In the genomic region with DNA sequence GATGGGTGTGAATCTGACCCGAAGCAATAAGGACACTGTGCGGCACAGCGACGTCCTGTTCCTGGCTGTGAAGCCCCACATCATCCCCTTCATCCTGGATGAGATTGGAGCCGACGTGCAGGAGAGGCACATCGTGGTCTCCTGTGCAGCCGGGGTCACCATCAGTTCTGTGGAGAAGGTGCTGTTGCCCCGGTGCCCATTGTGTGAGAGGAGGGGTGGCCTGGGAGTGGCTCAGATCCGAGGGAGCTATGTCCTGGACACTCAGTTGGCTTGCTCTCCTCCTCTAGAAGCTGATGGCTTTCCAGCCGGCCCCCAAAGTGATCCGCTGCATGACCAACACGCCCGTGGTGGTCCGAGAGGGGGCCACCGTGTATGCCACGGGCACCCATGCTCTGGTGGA, we compare ENCODE assay signal across 11 mouse cellular contexts. TPM values are rescaled to one million over a fixed set of nuclear protein-coding genes. Genes with fewer than 3 reads are reported as not detected.
DNase-seq lines count a peak whose midpoint lies in the region; ATAC-seq and TF ChIP-seq lines count a peak whose summit lies in the region.
"Had no signal": no experiment of that assay in that cellular context is flagged by ENCODE, and none has a peak within 500 bp of the region (broad histone marks: within the 10 kb centered on the region; RNA-seq: fewer than 3 reads in every experiment).

No protein-coding gene starts in this region.

- no peak for ATAC-seq in hindbrain, embryonic 11.5 days (ENCODE audit: low FRiP score)
- no peak for ATAC-seq in liver, embryonic 16.5 days (ENCODE audit: low read depth)

- H3K4me1 ChIP-seq in heart, embryonic 10.5 days: peaks cover 26% of the 10 kb centered on the region
- H3K4me1 ChIP-seq in ES-E14 (ENCODE audit: control insufficient read depth in 2 of 2, insufficient read depth in 2 of 2, low read length in 2 of 2, poor library complexity in 1 of 2): peaks cover 6 to 26% of the 10 kb centered on the region in 2 experiments; a peak in 3 of 4 replicates
- peaks cover 4% of the 10 kb centered on the region; the same call in 1 of the 2 replicates for H3K4me1 ChIP-seq in hindbrain, embryonic 11.5 days (replicated peaks; ENCODE audit: control insufficient read depth, insufficient read depth, low read length)
- peaks cover 50% of the 10 kb centered on the region for H3K4me1 ChIP-seq in liver, embryonic 16.5 days (ENCODE audit: control insufficient read depth, low read depth, low read length)

- peak overlapping the region; percentile 73; the same call in 1 of the 2 replicates for H3K4me3 ChIP-seq in heart, embryonic 10.5 days
- peak overlapping the region; percentile 81 to 87 for H3K4me3 ChIP-seq in ES-E14 (ENCODE audit: insufficient read depth in 1 of 2, low read depth in 1 of 2, low read length in 2 of 2, poor library complexity in 1 of 2, severe bottlenecking in 1 of 2)
- H3K4me3 ChIP-seq in hindbrain, embryonic 11.5 days (ENCODE audit: low read depth, low read length): peak overlapping the region; percentile 88; the same call in 1 of the 2 replicates
- peak overlapping the region; percentile 96 for H3K4me3 ChIP-seq in liver, embryonic 16.5 days (ENCODE audit: low read depth, low read length)

- H3K9me3 ChIP-seq in heart, embryonic 10.5 days: no peaks in the 10 kb centered on the region
- no peaks in the 10 kb centered on the region for H3K9me3 ChIP-seq in ES-E14 (ENCODE audit: control insufficient read depth, insufficient read depth, low read depth, low read length)
- no peaks in the 10 kb centered on the region for H3K9me3 ChIP-seq in hindbrain, embryonic 11.5 days (ENCODE audit: control insufficient read depth, low read length)
- H3K9me3 ChIP-seq in liver, embryonic 16.5 days (replicated peaks; ENCODE audit: control insufficient read depth, low read length): no peaks in the 10 kb centered on the region

- intact Hi-C loops in left cerebral cortex, postnatal 4 days (cut with DNase I): loop anchor here (10.0 kb wide), 1 partner anchor 189 kb away; no protein-coding TSS in a partner anchor

- peak overlapping the region; percentile 16 for H3K9ac ChIP-seq in ES-E14 (ENCODE audit: insufficient read depth, low read depth, low read length, poor library complexity, severe bottlenecking)
- H3K9ac ChIP-seq in hindbrain, embryonic 11.5 days (ENCODE audit: low read depth, low read length): 0 out of 2 replicates have a peak overlapping the region, but pooled peaks have one; percentile 12
- peak overlapping the region; percentile 95; the same call in 1 of the 2 replicates for H3K9ac ChIP-seq in liver, embryonic 16.5 days (ENCODE audit: low read depth, low read length)

- in situ Hi-C loops in ES-E14 (cut with MboI; ENCODE audit: low sequenced_read_pairs in 2 of 2, unreplicated experiment in 2 of 2): no loop called here

- H3K27me3 ChIP-seq in heart, embryonic 10.5 days (ENCODE audit: insufficient read depth, poor library complexity, severe bottlenecking): no peaks in the 10 kb centered on the region
- H3K27me3 ChIP-seq in hindbrain, embryonic 11.5 days (ENCODE audit: control insufficient read depth, insufficient read depth, low read length): no peaks in the 10 kb centered on the region
- no peaks in the 10 kb centered on the region for H3K27me3 ChIP-seq in liver, embryonic 16.5 days (ENCODE audit: control insufficient read depth, insufficient read depth, low read depth, low read length)

- peak overlapping the region; percentile 91; the same call in 1 of the 2 replicates for H3K4me2 ChIP-seq in hindbrain, embryonic 11.5 days (replicated peaks; ENCODE audit: low read depth, low read length)
- peak overlapping the region; percentile 97 for H3K4me2 ChIP-seq in liver, embryonic 16.5 days (ENCODE audit: low read depth, low read length)

- WGBS in heart, embryonic 10.5 days: 90% methylated on average over 17 of the region's 17 CpGs
- 95% methylated on average over 17 of the region's 17 CpGs for WGBS in hindbrain, embryonic 11.5 days
- 91% methylated on average over 17 of the region's 17 CpGs for WGBS in liver, embryonic 16.5 days (ENCODE audit: insufficient replicate concordance)

- H3K36me3 ChIP-seq in heart, embryonic 10.5 days: peaks cover 32% of the 10 kb centered on the region
- peaks cover 34% of the 10 kb centered on the region for H3K36me3 ChIP-seq in ES-E14 (ENCODE audit: control insufficient read depth, insufficient read depth, low read length, poor library complexity, severe bottlenecking)
- no peaks in the 10 kb centered on the region for H3K36me3 ChIP-seq in hindbrain, embryonic 11.5 days (ENCODE audit: control insufficient read depth, insufficient read depth, low read length)
- peaks cover 27% of the 10 kb centered on the region for H3K36me3 ChIP-seq in liver, embryonic 16.5 days (ENCODE audit: control insufficient read depth, insufficient read depth)

- 0 out of 2 replicates have a peak overlapping the region, but pooled peaks have one; percentile 23 for H3K27ac ChIP-seq in heart, embryonic 10.5 days
- no peak overlapping the region for H3K27ac ChIP-seq in ES-E14 (ENCODE audit: insufficient read depth, low read depth, low read length, poor library complexity, severe bottlenecking)
- H3K27ac ChIP-seq in hindbrain, embryonic 11.5 days (ENCODE audit: low read depth, low read length): no peak overlapping the region
- no peak overlapping the region for H3K27ac ChIP-seq in liver, embryonic 16.5 days (ENCODE audit: low read length)

- DNase-seq in heart, embryonic 10.5 days (ENCODE audit: low spot score): no peak
- no peak for DNase-seq in heart, adult 8-10 months (ENCODE audit: low spot score)
- DNase-seq in ES-E14 (ENCODE audit: low read depth, low spot score): no peak
- no peak for DNase-seq in hindbrain, embryonic 11.5 days (ENCODE audit: low spot score)
- DNase-seq in kidney, adult 8-10 months: no peak
- no peak for DNase-seq in embryo, embryonic 10 days (ENCODE audit: low spot score)
- no peak for DNase-seq in left cerebral cortex, postnatal 4 days
- DNase-seq: gastrocnemius, postnatal 10 days; kidney, postnatal 25 days; lung, postnatal 36 days had no signal

TF ChIP-seq in ES-E14, 5 proteins besides CTCF, POLR2A, EP300 and RAD21:
- no peak for TF ChIP-seq CHD2 (IDR thresholded peaks at IDR 0.05; ENCODE audit: low read depth, low read length)
- TF ChIP-seq MAFK (IDR thresholded peaks at IDR 0.05; ENCODE audit: insufficient read depth, low read depth, low read length): no peak
- TF ChIP-seq ZNF384 (IDR thresholded peaks at IDR 0.05; ENCODE audit: low read depth, low read length): no peak
- TF ChIP-seq ZC3H11A (IDR thresholded peaks at IDR 0.05; ENCODE audit: borderline replicate concordance, low read depth, low read length): no peak
- no peak for TF ChIP-seq HCFC1 (IDR thresholded peaks at IDR 0.05; ENCODE audit: borderline replicate concordance, insufficient read depth, low read length)

RNA-seq across cellular contexts. Expression of a gene that starts 1.8 kb away (rescaled TPM):
- polyA plus RNA-seq in heart, embryonic 10.5 days (2016; fragmentation: Nextera tagmentation; extraction: Ambion mirVana): 89.4 and 114 TPM in 2 replicates
- 10 to 100 TPM; 11.6 to 13.5 (median 13.3) TPM for total RNA-seq in heart, adult 8-10 months (2022)
- 122 and 151 TPM in 2 replicates for total RNA-seq in ES-E14 (2012; rRNA removed)
- 81.2 and 88.5 TPM in 2 replicates for polyA plus RNA-seq in hindbrain, embryonic 11.5 days (2014; fragmentation: Nextera tagmentation; extraction: Ambion mirVana)
- 81.2 and 83.4 TPM in 2 replicates for polyA plus RNA-seq in liver, embryonic 16.5 days (2015; fragmentation: Nextera tagmentation; extraction: Ambion mirVana)
- 10 to 100 TPM; 28.6 to 31.6 TPM for total RNA-seq in left cerebral cortex, postnatal 4 days (2021)

RNA-seq across cellular contexts. Expression of a gene that starts 13.0 kb away (rescaled TPM):
- 0.23 TPM in 2 replicates for polyA plus RNA-seq in heart, embryonic 10.5 days (2016; fragmentation: Nextera tagmentation; extraction: Ambion mirVana)
- total RNA-seq in heart, adult 8-10 months (2022): not detected
- 68.3 and 219 TPM in 2 replicates for total RNA-seq in ES-E14 (2012; rRNA removed)
- not detected in 2 replicates for polyA plus RNA-seq in hindbrain, embryonic 11.5 days (2014; fragmentation: Nextera tagmentation; extraction: Ambion mirVana)
- polyA plus RNA-seq in liver, embryonic 16.5 days (2015; fragmentation: Nextera tagmentation; extraction: Ambion mirVana): not detected in 2 replicates
- total RNA-seq in left cerebral cortex, postnatal 4 days (2021): 10 to 100 TPM in 1 of 2 experiments, 1 to 10 TPM in 1; 9.9 to 14.0 TPM
- total RNA-seq: gastrocnemius, postnatal 10 days had no signal

RNA-seq across cellular contexts. Expression of a gene that starts 28.9 kb away (rescaled TPM):
- polyA plus RNA-seq in heart, embryonic 10.5 days (2016; fragmentation: Nextera tagmentation; extraction: Ambion mirVana): 0.89 and 1.1 TPM in 2 replicates
- 1 to 10 TPM in 1 of 4 experiments, under 1 TPM in 3; 0.43 to 1.2 (median 0.65) TPM for total RNA-seq in heart, adult 8-10 months (2022)
- 281 and 714 TPM in 2 replicates for total RNA-seq in ES-E14 (2012; rRNA removed)
- 0.39 and 0.90 TPM in 2 replicates for polyA plus RNA-seq in hindbrain, embryonic 11.5 days (2014; fragmentation: Nextera tagmentation; extraction: Ambion mirVana)
- polyA plus RNA-seq in liver, embryonic 16.5 days (2015; fragmentation: Nextera tagmentation; extraction: Ambion mirVana): 3.5 and 3.6 TPM in 2 replicates
- total RNA-seq in left cerebral cortex, postnatal 4 days (2021): 1 to 10 TPM; 2.9 to 3.4 TPM

RNA-seq across cellular contexts. Expression of a gene that starts 36.3 kb away (rescaled TPM):
- 6.6 and 9.0 TPM in 2 replicates for polyA plus RNA-seq in heart, embryonic 10.5 days (2016; fragmentation: Nextera tagmentation; extraction: Ambion mirVana)
- 10 to 100 TPM; 12.3 to 15.1 (median 13.9) TPM for total RNA-seq in heart, adult 8-10 months (2022)
- 14.7 and 30.5 TPM in 2 replicates for total RNA-seq in ES-E14 (2012; rRNA removed)
- 3.0 and 3.4 TPM in 2 replicates for polyA plus RNA-seq in hindbrain, embryonic 11.5 days (2014; fragmentation: Nextera tagmentation; extraction: Ambion mirVana)
- polyA plus RNA-seq in liver, embryonic 16.5 days (2015; fragmentation: Nextera tagmentation; extraction: Ambion mirVana): 8.9 and 10.9 TPM in 2 replicates
- 1 to 10 TPM; 1.8 to 3.3 TPM for total RNA-seq in left cerebral cortex, postnatal 4 days (2021)

RNA-seq across cellular contexts. Expression of a gene that starts 54.9 kb away (rescaled TPM):
- polyA plus RNA-seq in heart, embryonic 10.5 days (2016; fragmentation: Nextera tagmentation; extraction: Ambion mirVana): 32.3 and 39.8 TPM in 2 replicates
- total RNA-seq in heart, adult 8-10 months (2022): 10 to 100 TPM; 10.1 to 12.9 (median 11.0) TPM
- total RNA-seq in ES-E14 (2012; rRNA removed): 39.6 and 41.2 TPM in 2 replicates
- 33.8 and 34.7 TPM in 2 replicates for polyA plus RNA-seq in hindbrain, embryonic 11.5 days (2014; fragmentation: Nextera tagmentation; extraction: Ambion mirVana)
- polyA plus RNA-seq in liver, embryonic 16.5 days (2015; fragmentation: Nextera tagmentation; extraction: Ambion mirVana): 20.9 and 21.5 TPM in 2 replicates
- total RNA-seq in left cerebral cortex, postnatal 4 days (2021): 10 to 100 TPM; 28.4 to 29.0 TPM

Comparison
In these comparisons a context has a peak if more than half of its experiments do, and no peak if none do; other contexts are left out.
1. H3K9ac ChIP-seq: peak in every context shown above with its lines; median percentile 95 in liver, embryonic 16.5 days; 16 in ES-E14; 12 in hindbrain, embryonic 11.5 days.
2. RNA of a gene that starts 13.0 kb away (total RNA-seq): 68.3 to 219 TPM in ES-E14 and 9.9 to 14.0 TPM in left cerebral cortex, postnatal 4 days; not detected in heart, adult 8-10 months; every median in the first group is over 10 times any median in the second.
3. RNA of a gene that starts 28.9 kb away (total RNA-seq): 281 to 714 TPM in ES-E14; 2.9 to 3.4 TPM in left cerebral cortex, postnatal 4 days and 0.43 to 1.2 TPM in heart, adult 8-10 months; every median in the first group is over 10 times any median in the second.
4. Peak in every context shown above with its lines, with median percentiles within 50 percentile points of each other: H3K4me3 ChIP-seq.